In genomic region chr7:144553237-144554122, GRCm38 (mm10) we compare ENCODE assay signal across 8 mouse cellular contexts. TPM values are rescaled to one million over a fixed set of nuclear protein-coding genes. Genes with fewer than 3 reads are reported as not detected.
DNase-seq lines count a peak whose midpoint lies in the region; ATAC-seq and TF ChIP-seq lines count a peak whose summit lies in the region.

Ppfia1 (minus strand) TSS chr7:144553729.

- H3K27ac ChIP-seq in heart, embryonic 12.5 days (ENCODE audit: poor library complexity, severe bottlenecking), result peak within 1 kb of the TSS; percentile 61
- peak within 1 kb of the TSS; percentile 70 for H3K27ac ChIP-seq in kidney, postnatal 0 days
- peak within 1 kb of the TSS; percentile 68; the same call in 1 of the 2 replicates for H3K27ac ChIP-seq in liver, embryonic 11.5 days (ENCODE audit: low read depth, low read length)
- peak within 1 kb of the TSS; percentile 15; the same call in 1 of the 2 replicates for H3K27ac ChIP-seq in stomach, embryonic 14.5 days (ENCODE audit: low read length)

- peak within 1 kb of the TSS; percentile 100 for H3K4me3 ChIP-seq in heart, embryonic 12.5 days
- peak within 1 kb of the TSS; percentile 70 for H3K4me3 ChIP-seq in kidney, postnatal 0 days (replicated peaks; ENCODE audit: low read depth, low read length)
- H3K4me3 ChIP-seq in liver, embryonic 11.5 days (ENCODE audit: low read depth, low read length), result peak within 1 kb of the TSS; percentile 99
- H3K4me3 ChIP-seq in stomach, embryonic 14.5 days (ENCODE audit: low read depth, low read length), result peak within 1 kb of the TSS; percentile 85

- peak; percentile 93 for ATAC-seq in erythroid progenitor cell, adult 5-6 weeks (replicated peaks; ENCODE audit: low FRiP score, poor library complexity, severe bottlenecking)
- peak; percentile 96 for ATAC-seq in heart, embryonic 12.5 days (ENCODE audit: insufficient number of reproducible peaks, low FRiP score)
- ATAC-seq in kidney, postnatal 0 days (replicated peaks; ENCODE audit: low FRiP score, low read depth), result peak; percentile 95
- peak; percentile 94 for ATAC-seq in liver, embryonic 11.5 days (replicated peaks; ENCODE audit: low FRiP score)
- peak; percentile 97 for ATAC-seq in stomach, embryonic 14.5 days (ENCODE audit: insufficient number of reproducible peaks, insufficient read depth, low FRiP score, low read depth)

- WGBS in heart, embryonic 12.5 days, result under 1% methylated on average over 81 of the region's 97 CpGs
- under 1% methylated on average over 96 of the region's 97 CpGs for WGBS in kidney, postnatal 0 days
- WGBS in liver, embryonic 11.5 days, result under 1% methylated on average over 97 of the region's 97 CpGs
- WGBS in stomach, embryonic 14.5 days, result under 1% methylated on average over 97 of the region's 97 CpGs

- peak; percentile 98 for DNase-seq in CD4-positive helper T cell, adult 2 months (ENCODE audit: low read depth, low spot score)
- DNase-seq in brain, embryonic 18.5 days (ENCODE audit: low read depth, low spot score), result peak; percentile 87
- peak; percentile 96 for DNase-seq in kidney, postnatal 0 days (ENCODE audit: low spot score)
- peak; percentile 94 for DNase-seq in liver, embryonic 11.5 days (ENCODE audit: low spot score)
- DNase-seq in naive thymus-derived CD4-positive, alpha-beta T cell, adult 2 months (ENCODE audit: low read depth), result peak; percentile 99

- peak within 1 kb of the TSS; percentile 95 for H3K4me2 ChIP-seq in heart, embryonic 12.5 days
- peak within 1 kb of the TSS; percentile 73 for H3K4me2 ChIP-seq in kidney, postnatal 0 days (ENCODE audit: low read length)
- H3K4me2 ChIP-seq in liver, embryonic 11.5 days, result peak within 1 kb of the TSS; percentile 92
- peak within 1 kb of the TSS; percentile 83 for H3K4me2 ChIP-seq in stomach, embryonic 14.5 days (replicated peaks; ENCODE audit: low read depth, low read length)

- peaks cover 33% of the 10 kb centered on the region for H3K4me1 ChIP-seq in heart, embryonic 12.5 days (replicated peaks)
- peaks cover 11% of the 10 kb centered on the region for H3K4me1 ChIP-seq in kidney, postnatal 0 days (replicated peaks; ENCODE audit: insufficient read depth, low read length)
- peaks cover 26% of the 10 kb centered on the region for H3K4me1 ChIP-seq in liver, embryonic 11.5 days (replicated peaks; ENCODE audit: control insufficient read depth, insufficient read depth, low read length)
- H3K4me1 ChIP-seq in stomach, embryonic 14.5 days (ENCODE audit: control insufficient read depth, insufficient read depth, low read length), result peaks cover 8% of the 10 kb centered on the region; the same call in 1 of the 2 replicates

- H3K36me3 ChIP-seq in heart, embryonic 12.5 days, result peaks cover 34% of the 10 kb centered on the region
- 0 out of 2 replicates have a peak, but pooled peaks cover 3% of the 10 kb centered on the region for H3K36me3 ChIP-seq in kidney, postnatal 0 days (ENCODE audit: insufficient read depth, low read length)
- peaks cover 17% of the 10 kb centered on the region for H3K36me3 ChIP-seq in liver, embryonic 11.5 days (ENCODE audit: control insufficient read depth, insufficient read depth, low read length)
- peaks cover 9% of the 10 kb centered on the region; the same call in 1 of the 2 replicates for H3K36me3 ChIP-seq in stomach, embryonic 14.5 days (ENCODE audit: control insufficient read depth, insufficient read depth, low read length)

- 0 out of 2 replicates have a peak, but pooled peaks cover 3% of the 10 kb centered on the region for H3K27me3 ChIP-seq in heart, embryonic 12.5 days (replicated peaks)
- no peaks in the 10 kb centered on the region for H3K27me3 ChIP-seq in kidney, postnatal 0 days (ENCODE audit: insufficient read depth, low read length)
- no peaks in the 10 kb centered on the region for H3K27me3 ChIP-seq in liver, embryonic 11.5 days (replicated peaks; ENCODE audit: control insufficient read depth, insufficient read depth, low read length)
- no peaks in the 10 kb centered on the region for H3K27me3 ChIP-seq in stomach, embryonic 14.5 days (ENCODE audit: control insufficient read depth, insufficient read depth, low read length)

- H3K9me3 ChIP-seq in heart, embryonic 12.5 days (replicated peaks), result no peaks in the 10 kb centered on the region
- H3K9me3 ChIP-seq in kidney, postnatal 0 days (replicated peaks; ENCODE audit: low read length), result no peaks in the 10 kb centered on the region
- H3K9me3 ChIP-seq in liver, embryonic 11.5 days (ENCODE audit: control insufficient read depth, low read length), result no peaks in the 10 kb centered on the region
- no peaks in the 10 kb centered on the region for H3K9me3 ChIP-seq in stomach, embryonic 14.5 days (ENCODE audit: control insufficient read depth, low read depth, low read length)

- no peak for TF ChIP-seq CTCF in kidney, postnatal 0 days (IDR thresholded peaks at IDR 0.05; ENCODE audit: low read depth)

- H3K9ac ChIP-seq in heart, embryonic 12.5 days, result peak within 1 kb of the TSS; percentile 100
- peak within 1 kb of the TSS; percentile 91 for H3K9ac ChIP-seq in kidney, postnatal 0 days (ENCODE audit: low read depth, low read length)
- peak within 1 kb of the TSS; percentile 95 for H3K9ac ChIP-seq in liver, embryonic 11.5 days (ENCODE audit: low read depth, low read length)
- peak within 1 kb of the TSS; percentile 94 for H3K9ac ChIP-seq in stomach, embryonic 14.5 days (replicated peaks; ENCODE audit: low read depth, low read length)

RNA-seq across cellular contexts. Expression of gene Ppfia1, which starts in this region (rescaled TPM):
- total RNA-seq in erythroid progenitor cell, adult 5-6 weeks (2015; ENCODE audit: low replicate concordance), result 24.9 and 83.4 TPM in 2 replicates
- total RNA-seq in erythroid progenitor cell, adult 5-6 weeks (2017; ENCODE audit: low replicate concordance), result 54.0 and 96.1 TPM in 2 replicates
- polyA plus RNA-seq in heart, embryonic 12.5 days (2016; fragmentation: Nextera tagmentation; extraction: Ambion mirVana), result 29.2 and 35.2 TPM in 2 replicates
- polyA plus RNA-seq in kidney, postnatal 0 days (2015; fragmentation: Nextera tagmentation; extraction: Ambion mirVana), result 27.6 and 31.2 TPM in 2 replicates
- 45.4 and 46.5 TPM in 2 replicates for polyA plus RNA-seq in liver, embryonic 11.5 days (2014; fragmentation: Nextera tagmentation; extraction: Ambion mirVana)
- 38.3 and 40.1 TPM in 2 replicates for polyA plus RNA-seq in stomach, embryonic 14.5 days (2014; fragmentation: Nextera tagmentation; extraction: Ambion mirVana)

Comparison
In these comparisons a context has a peak if more than half of its experiments do, and no peak if none do; other contexts are left out.
1. Peak in every context shown above with its lines: DNase-seq, ATAC-seq, H3K4me3 ChIP-seq and H3K27ac ChIP-seq.
2. H3K27ac ChIP-seq: peak in every context shown above with its lines; median percentile 70 in kidney, postnatal 0 days; 68 in liver, embryonic 11.5 days; 61 in heart, embryonic 12.5 days; 15 in stomach, embryonic 14.5 days.